In genomic region chr15:27495981-27496401, GRCm38 (mm10) we compare ENCODE assay signal across 10 mouse cellular contexts. TPM values are rescaled to one million over a fixed set of nuclear protein-coding genes. Genes with fewer than 3 reads are reported as not detected.
DNase-seq lines count a peak whose midpoint lies in the region; ATAC-seq and TF ChIP-seq lines count a peak whose summit lies in the region.
"Had no signal": no experiment of that assay in that cellular context is flagged by ENCODE, and none has a peak within 500 bp of the region (broad histone marks: within the 10 kb centered on the region; RNA-seq: fewer than 3 reads in every experiment).

No protein-coding gene starts in this region.

- ATAC-seq in cerebellum, adult (ENCODE audit: insufficient number of reproducible peaks, low FRiP score, low TSS enrichment): peak; percentile 47; the same call in 1 of the 2 replicates
- ATAC-seq in midbrain, embryonic 11.5 days (ENCODE audit: low FRiP score): peak; percentile 61
- no peak for ATAC-seq in midbrain, embryonic 14.5 days (ENCODE audit: low FRiP score, low TSS enrichment)
- ATAC-seq in hindbrain, postnatal 0 days: peak; percentile 69; the same call in 1 of the 2 replicates
- peak; percentile 59; the same call in 1 of the 2 replicates for ATAC-seq in neural tube, embryonic 13.5 days (ENCODE audit: low read depth)

- H3K36me3 ChIP-seq in midbrain, embryonic 11.5 days (ENCODE audit: control insufficient read depth, insufficient read depth, low read length): no peaks in the 10 kb centered on the region
- H3K36me3 ChIP-seq in midbrain, embryonic 14.5 days (ENCODE audit: control insufficient read depth, insufficient read depth, low read length): no peaks in the 10 kb centered on the region
- no peaks in the 10 kb centered on the region for H3K36me3 ChIP-seq in hindbrain, postnatal 0 days (ENCODE audit: insufficient read depth, low read length)
- no peaks in the 10 kb centered on the region for H3K36me3 ChIP-seq in neural tube, embryonic 13.5 days
- H3K36me3 ChIP-seq in kidney, adult 2 months (ENCODE audit: control insufficient read depth, insufficient read depth, low read length): no peaks in the 10 kb centered on the region

- 53% methylated on average over 5 of the region's 5 CpGs for WGBS in midbrain, embryonic 11.5 days
- 47% methylated on average over 5 of the region's 5 CpGs for WGBS in midbrain, embryonic 14.5 days
- WGBS in hindbrain, postnatal 0 days: 17% methylated on average over 5 of the region's 5 CpGs
- 15% methylated on average over 5 of the region's 5 CpGs for WGBS in neural tube, embryonic 13.5 days
- 33% methylated on average over 5 of the region's 5 CpGs for WGBS in kidney, adult 2 months

- no peaks in the 10 kb centered on the region for H3K9me3 ChIP-seq in midbrain, embryonic 11.5 days (ENCODE audit: control insufficient read depth, low read length)
- H3K9me3 ChIP-seq in midbrain, embryonic 14.5 days (ENCODE audit: control insufficient read depth, low read length): no peaks in the 10 kb centered on the region
- H3K9me3 ChIP-seq in hindbrain, postnatal 0 days (ENCODE audit: low read length): no peaks in the 10 kb centered on the region
- no peaks in the 10 kb centered on the region for H3K9me3 ChIP-seq in neural tube, embryonic 13.5 days

- H3K4me1 ChIP-seq in midbrain, embryonic 11.5 days (ENCODE audit: control insufficient read depth, insufficient read depth, low read length): peaks cover 21% of the 10 kb centered on the region
- peaks cover 15% of the 10 kb centered on the region for H3K4me1 ChIP-seq in midbrain, embryonic 14.5 days (ENCODE audit: control insufficient read depth, insufficient read depth, low read length)
- peaks cover 28% of the 10 kb centered on the region for H3K4me1 ChIP-seq in hindbrain, postnatal 0 days (ENCODE audit: insufficient read depth, low read length)
- peaks cover 37% of the 10 kb centered on the region for H3K4me1 ChIP-seq in neural tube, embryonic 13.5 days (replicated peaks)
- H3K4me1 ChIP-seq in kidney, adult 2 months (ENCODE audit: control insufficient read depth, insufficient read depth, low read length): no peaks in the 10 kb centered on the region

- no peak for TF ChIP-seq CTCF in hindbrain, postnatal 0 days (IDR thresholded peaks at IDR 0.05; ENCODE audit: low read depth)
- no peak for TF ChIP-seq CTCF in kidney, adult 2 months (conservative IDR thresholded peaks at IDR 0.05; ENCODE audit: insufficient read depth, insufficient read length, low read depth, low read length)

- H3K9ac ChIP-seq in midbrain, embryonic 11.5 days (ENCODE audit: low read length): no peak overlapping the region
- no peak overlapping the region for H3K9ac ChIP-seq in midbrain, embryonic 14.5 days (replicated peaks; ENCODE audit: low read length)
- H3K9ac ChIP-seq in hindbrain, postnatal 0 days (replicated peaks; ENCODE audit: low read length): no peak overlapping the region
- no peak overlapping the region for H3K9ac ChIP-seq in neural tube, embryonic 13.5 days

- no peak for TF ChIP-seq POLR2A in kidney, adult 2 months (IDR thresholded peaks at IDR 0.05; ENCODE audit: low read depth, low read length)

- no peak overlapping the region for H3K4me3 ChIP-seq in midbrain, embryonic 11.5 days (ENCODE audit: low read depth, low read length)
- H3K4me3 ChIP-seq in midbrain, embryonic 14.5 days (replicated peaks; ENCODE audit: low read depth, low read length): no peak overlapping the region
- H3K4me3 ChIP-seq in hindbrain, postnatal 0 days (ENCODE audit: low read length): no peak overlapping the region
- H3K4me3 ChIP-seq in neural tube, embryonic 13.5 days: no peak overlapping the region
- no peak overlapping the region for H3K4me3 ChIP-seq in kidney, adult 2 months (ENCODE audit: insufficient read depth, low read depth, low read length)

- no peaks in the 10 kb centered on the region for H3K27me3 ChIP-seq in midbrain, embryonic 11.5 days (ENCODE audit: control insufficient read depth, insufficient read depth, low read length)
- H3K27me3 ChIP-seq in midbrain, embryonic 14.5 days (ENCODE audit: control insufficient read depth, insufficient read depth, low read length): no peaks in the 10 kb centered on the region
- no peaks in the 10 kb centered on the region for H3K27me3 ChIP-seq in hindbrain, postnatal 0 days (ENCODE audit: insufficient read depth, low read length)
- no peaks in the 10 kb centered on the region for H3K27me3 ChIP-seq in neural tube, embryonic 13.5 days
- H3K27me3 ChIP-seq in kidney, adult 2 months (replicated peaks; ENCODE audit: control insufficient read depth, insufficient read depth, low read length): no peaks in the 10 kb centered on the region

- H3K4me2 ChIP-seq in midbrain, embryonic 11.5 days: no peak overlapping the region
- H3K4me2 ChIP-seq in midbrain, embryonic 14.5 days (ENCODE audit: low read length): no peak overlapping the region
- no peak overlapping the region for H3K4me2 ChIP-seq in hindbrain, postnatal 0 days (ENCODE audit: low read depth, low read length)
- no peak overlapping the region for H3K4me2 ChIP-seq in neural tube, embryonic 13.5 days

- no peak for DNase-seq in cerebellum, postnatal 36 days
- DNase-seq in midbrain, embryonic 11.5 days (ENCODE audit: low spot score, missing footprints): no peak
- no peak for DNase-seq in midbrain, embryonic 14.5 days
- DNase-seq in hindbrain, postnatal 0 days (ENCODE audit: low spot score): peak; percentile 48
- no peak for DNase-seq in frontal cortex, adult 2 months (ENCODE audit: extremely low spot score in 1 of 2, low spot score in 1 of 2)
- DNase-seq in kidney, adult 2 months: no peak
- DNase-seq: heart, adult 18-20 months; kidney, adult 18-20 months had no signal

- H3K27ac ChIP-seq in midbrain, embryonic 11.5 days (ENCODE audit: low read depth, low read length): no peak overlapping the region
- no peak overlapping the region for H3K27ac ChIP-seq in midbrain, embryonic 14.5 days (replicated peaks; ENCODE audit: low read depth, low read length)
- peak overlapping the region; percentile 46; the same call in 1 of the 2 replicates for H3K27ac ChIP-seq in hindbrain, postnatal 0 days
- peak overlapping the region; percentile 39; the same call in 1 of the 2 replicates for H3K27ac ChIP-seq in neural tube, embryonic 13.5 days (replicated peaks)
- no peak overlapping the region for H3K27ac ChIP-seq in kidney, adult 2 months (ENCODE audit: insufficient read depth, low read depth, low read length)

RNA-seq across cellular contexts. Expression of gene Ank, which starts 29.5 kb away (rescaled TPM):
- polyA plus RNA-seq in midbrain, embryonic 11.5 days (2014; fragmentation: Nextera tagmentation; extraction: Ambion mirVana): 8.2 and 8.6 TPM in 2 replicates
- polyA plus RNA-seq in midbrain, embryonic 14.5 days (2014; fragmentation: Nextera tagmentation; extraction: Ambion mirVana): 15.0 and 15.9 TPM in 2 replicates
- total RNA-seq in hindbrain, postnatal 0 days (2014; rRNA removed): 28.8 and 31.1 TPM in 2 replicates
- 18.1 and 19.6 TPM in 2 replicates for polyA plus RNA-seq in hindbrain, postnatal 0 days (2015; fragmentation: Nextera tagmentation; extraction: Ambion mirVana)
- 14.4 and 15.3 TPM in 2 replicates for polyA plus RNA-seq in neural tube, embryonic 13.5 days (2015; fragmentation: Nextera tagmentation; extraction: Ambion mirVana)
- 176 and 187 TPM in 2 replicates for polyA plus RNA-seq in frontal cortex, adult 2 months (2012; rRNA removed)
- 17.4 and 18.6 TPM in 2 replicates for polyA plus RNA-seq in kidney, adult 2 months (2012; rRNA removed)

Comparison
In these comparisons a context has a peak if more than half of its experiments do, and no peak if none do; other contexts are left out.
1. H3K27ac ChIP-seq: peak in hindbrain, postnatal 0 days (single experiment) and neural tube, embryonic 13.5 days (single experiment); none in midbrain, embryonic 11.5 days (single experiment), midbrain, embryonic 14.5 days (single experiment) and kidney, adult 2 months (single experiment).